In the genomic region with DNA sequence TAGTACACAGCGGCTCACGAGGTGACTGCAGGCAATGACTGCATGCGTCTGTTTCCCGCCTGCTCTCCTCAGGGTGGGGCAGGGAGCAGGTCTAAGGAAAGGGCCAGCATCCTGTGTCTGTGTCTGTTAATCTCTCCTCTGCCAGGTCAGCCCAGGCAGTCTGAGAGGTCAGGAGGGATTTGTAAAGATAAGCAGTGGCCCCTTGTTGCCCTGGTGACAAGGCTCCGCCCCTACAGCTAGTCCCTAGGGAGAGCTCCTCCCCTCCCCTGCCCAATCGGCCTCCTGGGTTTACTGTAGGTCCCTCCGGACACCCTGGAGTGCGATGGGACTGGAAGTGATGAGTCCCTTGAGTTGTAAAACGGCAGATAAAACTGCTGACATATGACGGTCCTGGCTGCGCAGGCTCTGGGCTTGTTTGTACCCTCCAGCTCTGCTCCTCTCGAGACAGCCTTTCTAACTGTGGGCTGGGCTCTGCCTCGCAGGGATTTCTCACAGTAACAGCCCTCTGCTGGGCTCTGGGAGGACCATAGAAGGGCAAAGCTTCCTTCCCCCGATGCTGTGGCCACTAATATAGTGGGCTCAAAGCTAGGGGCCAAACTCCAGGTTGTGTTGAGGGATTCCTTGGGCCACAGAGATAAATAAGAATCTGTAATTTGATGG, we compare ENCODE assay signal across 8 mouse cellular contexts. TPM values are rescaled to one million over a fixed set of nuclear protein-coding genes. Genes with fewer than 3 reads are reported as not detected.
DNase-seq lines count a peak whose midpoint lies in the region; ATAC-seq and TF ChIP-seq lines count a peak whose summit lies in the region.

No protein-coding gene starts in this region.

- no peaks in the 10 kb centered on the region for H3K36me3 ChIP-seq in erythroblast, embryonic 14.5 days (ENCODE audit: control insufficient read depth)
- no peaks in the 10 kb centered on the region for H3K36me3 ChIP-seq in hindbrain, embryonic 14.5 days (replicated peaks; ENCODE audit: control insufficient read depth, insufficient read depth)
- H3K36me3 ChIP-seq in liver, embryonic 11.5 days (ENCODE audit: control insufficient read depth, insufficient read depth, low read length), result no peaks in the 10 kb centered on the region

- no peak overlapping the region; the same call in 1 of the 2 replicates for H3K27ac ChIP-seq in gastrocnemius, adult 2 months
- H3K27ac ChIP-seq in hindbrain, embryonic 14.5 days, result 0 out of 2 replicates have a peak overlapping the region, but pooled peaks have one; percentile 16
- H3K27ac ChIP-seq in liver, embryonic 11.5 days (ENCODE audit: low read depth, low read length), result peak overlapping the region; percentile 15; the same call in 1 of the 2 replicates

- peak overlapping the region; percentile 55 for H3K4me3 ChIP-seq in gastrocnemius, adult 2 months
- peak overlapping the region; percentile 21 for H3K4me3 ChIP-seq in erythroblast, embryonic 14.5 days (replicated peaks)
- H3K4me3 ChIP-seq in hindbrain, embryonic 14.5 days (replicated peaks; ENCODE audit: low read length), result peak overlapping the region; percentile 14; the same call in 1 of the 2 replicates
- H3K4me3 ChIP-seq in liver, embryonic 11.5 days (ENCODE audit: low read depth, low read length), result peak overlapping the region; percentile 16; the same call in 1 of the 2 replicates

- H3K27me3 ChIP-seq in erythroblast, embryonic 14.5 days (ENCODE audit: control insufficient read depth), result peaks cover 46% of the 10 kb centered on the region
- no peaks in the 10 kb centered on the region for H3K27me3 ChIP-seq in hindbrain, embryonic 14.5 days (ENCODE audit: control insufficient read depth, insufficient read depth, low read length)
- peaks cover 17% of the 10 kb centered on the region for H3K27me3 ChIP-seq in liver, embryonic 11.5 days (replicated peaks; ENCODE audit: control insufficient read depth, insufficient read depth, low read length)

- intact Hi-C loops in gastrocnemius, adult 2 months (cut with DNase I), result no loop called here
- intact Hi-C loops in gastrocnemius, postnatal 36 days (cut with DNase I), result no loop called here

- peaks cover 34% of the 10 kb centered on the region for H3K4me1 ChIP-seq in erythroblast, embryonic 14.5 days (ENCODE audit: control insufficient read depth)
- H3K4me1 ChIP-seq in hindbrain, embryonic 14.5 days (replicated peaks; ENCODE audit: control insufficient read depth, insufficient read depth, low read length), result peaks cover 37% of the 10 kb centered on the region
- peaks cover 32% of the 10 kb centered on the region for H3K4me1 ChIP-seq in liver, embryonic 11.5 days (replicated peaks; ENCODE audit: control insufficient read depth, insufficient read depth, low read length)

- 0 out of 2 replicates have a peak, but pooled peaks have one; percentile 12 for ATAC-seq in hindbrain, embryonic 14.5 days (ENCODE audit: low FRiP score)
- peak; percentile 91 for ATAC-seq in liver, embryonic 11.5 days (replicated peaks; ENCODE audit: low FRiP score)
- no peak for ATAC-seq in inflammation-experienced regulatory T-cells, adult 6 months

- H3K4me2 ChIP-seq in hindbrain, embryonic 14.5 days (replicated peaks), result peak overlapping the region; percentile 41
- peak overlapping the region; percentile 58 for H3K4me2 ChIP-seq in liver, embryonic 11.5 days

- no peak for TF ChIP-seq CTCF in gastrocnemius, adult 2 months (IDR thresholded peaks at IDR 0.05)

- WGBS in hindbrain, embryonic 14.5 days, result 2% methylated on average over 14 of the region's 14 CpGs
- 2% methylated on average over 14 of the region's 14 CpGs for WGBS in liver, embryonic 11.5 days

- no peak for DNase-seq in gastrocnemius, adult 2 months
- DNase-seq in gastrocnemius, postnatal 4 days (ENCODE audit: low spot score in 2 of 2), result no peak
- DNase-seq in hindbrain, embryonic 14.5 days (ENCODE audit: low spot score), result no peak
- DNase-seq in liver, embryonic 11.5 days (ENCODE audit: low spot score), result peak; percentile 83
- peak; percentile 80 for DNase-seq in neural tube, embryonic 10.5 days (ENCODE audit: extremely low spot score, low spot score)
- DNase-seq in gastrocnemius, postnatal 36 days, result no peak

- H3K9ac ChIP-seq in hindbrain, embryonic 14.5 days, result peak overlapping the region; percentile 24; the same call in 1 of the 2 replicates
- H3K9ac ChIP-seq in liver, embryonic 11.5 days (ENCODE audit: low read depth, low read length), result no peak overlapping the region

- H3K9me3 ChIP-seq in erythroblast, embryonic 14.5 days (ENCODE audit: control insufficient read depth, low read length), result no peaks in the 10 kb centered on the region
- H3K9me3 ChIP-seq in hindbrain, embryonic 14.5 days (ENCODE audit: control insufficient read depth, low read length), result no peaks in the 10 kb centered on the region
- H3K9me3 ChIP-seq in liver, embryonic 11.5 days (ENCODE audit: control insufficient read depth, low read length), result no peaks in the 10 kb centered on the region

RNA-seq across cellular contexts. Expression of gene Crb2, which starts 4.4 kb away (rescaled TPM):
- total RNA-seq in gastrocnemius, adult 2 months (2021), result not detected
- total RNA-seq in gastrocnemius, postnatal 4 days (2021), result under 1 TPM; 0.37 to 0.70 TPM
- polyA plus RNA-seq in erythroblast, embryonic 14.5 days (2012), result not detected in 2 replicates
- 4.5 and 6.3 TPM in 2 replicates for polyA plus RNA-seq in hindbrain, embryonic 14.5 days (2014; fragmentation: Nextera tagmentation; extraction: Ambion mirVana)
- 4.8 and 5.0 TPM in 2 replicates for polyA plus RNA-seq in liver, embryonic 11.5 days (2014; fragmentation: Nextera tagmentation; extraction: Ambion mirVana)
- not detected for polyA plus RNA-seq in inflammation-experienced regulatory T-cells, adult 6 months (2017; shearing (Covaris generic))
- under 1 TPM; 0.07 to 0.28 TPM for total RNA-seq in gastrocnemius, postnatal 36 days (2021)

Comparison
In these comparisons a context has a peak if more than half of its experiments do, and no peak if none do; other contexts are left out.
1. DNase-seq: peak in liver, embryonic 11.5 days (single experiment) and neural tube, embryonic 10.5 days (single experiment); none in gastrocnemius, adult 2 months (single experiment), gastrocnemius, postnatal 4 days (0 of 2), hindbrain, embryonic 14.5 days (single experiment) and gastrocnemius, postnatal 36 days (0 of 2).
2. Peak in every context shown above with its lines, with median percentiles within 50 percentile points of each other: H3K4me3 ChIP-seq.